ENCODE assay signal across 14 mouse cellular contexts in the genomic region with DNA sequence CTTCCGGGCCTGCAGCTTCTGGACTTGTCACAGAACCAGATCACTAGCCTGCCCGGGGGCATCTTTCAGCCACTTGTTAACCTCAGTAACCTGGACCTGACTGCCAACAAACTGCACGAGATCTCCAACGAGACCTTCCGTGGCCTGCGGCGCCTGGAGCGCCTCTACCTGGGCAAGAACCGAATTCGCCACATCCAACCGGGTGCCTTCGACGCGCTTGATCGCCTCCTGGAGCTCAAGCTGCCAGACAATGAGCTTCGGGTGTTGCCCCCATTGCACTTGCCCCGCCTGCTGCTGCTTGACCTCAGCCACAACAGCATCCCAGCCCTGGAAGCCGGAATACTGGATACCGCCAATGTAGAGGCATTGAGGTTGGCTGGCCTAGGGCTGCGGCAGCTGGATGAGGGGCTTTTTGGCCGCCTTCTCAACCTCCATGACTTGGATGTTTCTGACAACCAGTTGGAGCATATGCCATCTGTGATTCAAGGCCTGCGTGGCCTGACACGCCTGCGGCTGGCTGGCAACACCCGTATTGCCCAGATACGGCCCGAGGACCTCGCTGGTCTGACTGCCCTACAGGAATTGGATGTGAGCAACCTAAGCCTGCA. TPM values are rescaled to one million over a fixed set of nuclear protein-coding genes. Genes with fewer than 3 reads are reported as not detected.
DNase-seq lines count a peak whose midpoint lies in the region; ATAC-seq and TF ChIP-seq lines count a peak whose summit lies in the region.
"Had no signal": no experiment of that assay in that cellular context is flagged by ENCODE, and none has a peak within 500 bp of the region (broad histone marks: within the 10 kb centered on the region; RNA-seq: fewer than 3 reads in every experiment).

No protein-coding gene starts in this region.

- H3K4me3 ChIP-seq in heart, embryonic 13.5 days, result no peak overlapping the region
- H3K4me3 ChIP-seq in midbrain, embryonic 11.5 days (ENCODE audit: low read depth, low read length), result no peak overlapping the region
- no peak overlapping the region for H3K4me3 ChIP-seq in midbrain, embryonic 15.5 days
- no peak overlapping the region for H3K4me3 ChIP-seq in embryonic facial prominence, embryonic 15.5 days (replicated peaks)
- H3K4me3 ChIP-seq in stomach, postnatal 0 days (ENCODE audit: low read depth, low read length), result no peak overlapping the region
- H3K4me3 ChIP-seq: forebrain, embryonic 13.5 days; hindbrain, embryonic 12.5 days; megakaryocyte, embryonic 14.5 days had no signal

- H3K27me3 ChIP-seq in heart, embryonic 13.5 days (replicated peaks), result no peaks in the 10 kb centered on the region
- H3K27me3 ChIP-seq in midbrain, embryonic 11.5 days (ENCODE audit: control insufficient read depth, insufficient read depth, low read length), result no peaks in the 10 kb centered on the region
- no peaks in the 10 kb centered on the region for H3K27me3 ChIP-seq in midbrain, embryonic 15.5 days (replicated peaks)
- no peaks in the 10 kb centered on the region for H3K27me3 ChIP-seq in embryonic facial prominence, embryonic 15.5 days
- H3K27me3 ChIP-seq in stomach, postnatal 0 days (ENCODE audit: control insufficient read depth, insufficient read depth, low read length), result no peaks in the 10 kb centered on the region
- H3K27me3 ChIP-seq: forebrain, embryonic 13.5 days; hindbrain, embryonic 12.5 days had no signal

- H3K4me1 ChIP-seq in heart, embryonic 13.5 days, result peaks cover 79% of the 10 kb centered on the region
- no peaks in the 10 kb centered on the region for H3K4me1 ChIP-seq in midbrain, embryonic 11.5 days (ENCODE audit: control insufficient read depth, insufficient read depth, low read length)
- 0 out of 2 replicates have a peak, but pooled peaks cover 5% of the 10 kb centered on the region for H3K4me1 ChIP-seq in midbrain, embryonic 15.5 days
- peaks cover 93% of the 10 kb centered on the region for H3K4me1 ChIP-seq in embryonic facial prominence, embryonic 15.5 days
- H3K4me1 ChIP-seq in stomach, postnatal 0 days (replicated peaks; ENCODE audit: control insufficient read depth, insufficient read depth), result peaks cover 8% of the 10 kb centered on the region; the same call in 1 of the 2 replicates

- no peak overlapping the region for H3K4me2 ChIP-seq in heart, embryonic 13.5 days
- no peak overlapping the region for H3K4me2 ChIP-seq in midbrain, embryonic 11.5 days
- no peak overlapping the region for H3K4me2 ChIP-seq in midbrain, embryonic 15.5 days
- H3K4me2 ChIP-seq in embryonic facial prominence, embryonic 15.5 days (replicated peaks), result no peak overlapping the region
- no peak overlapping the region for H3K4me2 ChIP-seq in stomach, postnatal 0 days (replicated peaks; ENCODE audit: low read depth)
- H3K4me2 ChIP-seq: forebrain, embryonic 13.5 days; hindbrain, embryonic 12.5 days; lung, embryonic 14.5 days had no signal

- H3K9ac ChIP-seq in heart, embryonic 13.5 days, result peak overlapping the region; percentile 72; the same call in 1 of the 2 replicates
- no peak overlapping the region for H3K9ac ChIP-seq in midbrain, embryonic 11.5 days (ENCODE audit: low read length)
- no peak overlapping the region for H3K9ac ChIP-seq in midbrain, embryonic 15.5 days
- H3K9ac ChIP-seq in embryonic facial prominence, embryonic 15.5 days, result no peak overlapping the region
- H3K9ac ChIP-seq in stomach, postnatal 0 days (ENCODE audit: low read length), result no peak overlapping the region
- H3K9ac ChIP-seq: forebrain, embryonic 13.5 days; hindbrain, embryonic 12.5 days; lung, embryonic 14.5 days had no signal

- ATAC-seq in heart, embryonic 13.5 days (ENCODE audit: extremely low read depth, insufficient number of reproducible peaks, low FRiP score, low TSS enrichment), result no peak
- no peak for ATAC-seq in midbrain, embryonic 11.5 days (ENCODE audit: low FRiP score)
- no peak for ATAC-seq in midbrain, embryonic 15.5 days (replicated peaks)
- no peak for ATAC-seq in embryonic facial prominence, embryonic 15.5 days (ENCODE audit: insufficient number of reproducible peaks, low FRiP score, low TSS enrichment, low read depth)
- no peak for ATAC-seq in stomach, postnatal 0 days (ENCODE audit: low FRiP score, low TSS enrichment)
- ATAC-seq: forebrain, embryonic 13.5 days had no signal

- no peak for TF ChIP-seq CTCF in stomach, postnatal 0 days (IDR thresholded peaks at IDR 0.05; ENCODE audit: low read depth)

- DNase-seq in heart, adult 18-20 months, result no peak
- DNase-seq in midbrain, embryonic 11.5 days (ENCODE audit: low spot score, missing footprints), result peak; percentile 81
- DNase-seq in stomach, postnatal 0 days (ENCODE audit: low spot score), result peak; percentile 9
- no peak for DNase-seq in thymus, postnatal 25 days
- no peak for DNase-seq in layer of hippocampus, postnatal 10 days (ENCODE audit: low spot score in 2 of 2)
- DNase-seq: cerebellum, adult 11 months; embryo, embryonic 11 days; lung, embryonic 14.5 days had no signal

- peaks cover 69% of the 10 kb centered on the region for H3K36me3 ChIP-seq in heart, embryonic 13.5 days
- H3K36me3 ChIP-seq in midbrain, embryonic 11.5 days (ENCODE audit: control insufficient read depth, insufficient read depth, low read length), result no peaks in the 10 kb centered on the region; the same call in 1 of the 2 replicates
- H3K36me3 ChIP-seq in midbrain, embryonic 15.5 days (replicated peaks), result peaks cover 4% of the 10 kb centered on the region; the same call in 1 of the 2 replicates
- H3K36me3 ChIP-seq in embryonic facial prominence, embryonic 15.5 days, result peaks cover 43% of the 10 kb centered on the region
- peaks cover 13% of the 10 kb centered on the region for H3K36me3 ChIP-seq in stomach, postnatal 0 days (ENCODE audit: control insufficient read depth, insufficient read depth, low read length)

- WGBS in heart, embryonic 13.5 days, result 88% methylated on average over 28 of the region's 28 CpGs
- 82% methylated on average over 28 of the region's 28 CpGs for WGBS in midbrain, embryonic 11.5 days
- 78% methylated on average over 28 of the region's 28 CpGs for WGBS in midbrain, embryonic 15.5 days
- 84% methylated on average over 28 of the region's 28 CpGs for WGBS in embryonic facial prominence, embryonic 15.5 days
- 84% methylated on average over 28 of the region's 28 CpGs for WGBS in stomach, postnatal 0 days

- no peak for TF ChIP-seq EP300 in stomach, postnatal 0 days (optimal IDR thresholded peaks at IDR 0.05)

- no peaks in the 10 kb centered on the region for H3K9me3 ChIP-seq in heart, embryonic 13.5 days
- no peaks in the 10 kb centered on the region for H3K9me3 ChIP-seq in midbrain, embryonic 11.5 days (ENCODE audit: control insufficient read depth, low read length)
- H3K9me3 ChIP-seq in midbrain, embryonic 15.5 days, result no peaks in the 10 kb centered on the region
- H3K9me3 ChIP-seq in embryonic facial prominence, embryonic 15.5 days (replicated peaks), result no peaks in the 10 kb centered on the region
- H3K9me3 ChIP-seq in stomach, postnatal 0 days (ENCODE audit: control insufficient read depth, low read length), result no peaks in the 10 kb centered on the region
- H3K9me3 ChIP-seq: forebrain, embryonic 13.5 days; hindbrain, embryonic 12.5 days; megakaryocyte, embryonic 14.5 days had no signal

- H3K27ac ChIP-seq in heart, embryonic 13.5 days (replicated peaks), result no peak overlapping the region
- no peak overlapping the region for H3K27ac ChIP-seq in midbrain, embryonic 11.5 days (ENCODE audit: low read depth, low read length)
- H3K27ac ChIP-seq in midbrain, embryonic 15.5 days, result no peak overlapping the region
- peak overlapping the region; percentile 80; the same call in 1 of the 2 replicates for H3K27ac ChIP-seq in embryonic facial prominence, embryonic 15.5 days (replicated peaks)
- no peak overlapping the region for H3K27ac ChIP-seq in stomach, postnatal 0 days (replicated peaks)
- H3K27ac ChIP-seq: forebrain, embryonic 13.5 days had no signal

RNA-seq across cellular contexts. Expression of a gene that starts 8.7 kb away (rescaled TPM):
- polyA plus RNA-seq in heart, embryonic 13.5 days (2015; fragmentation: Nextera tagmentation; extraction: Ambion mirVana), result 65.6 and 72.5 TPM in 2 replicates
- 100 to 1,000 TPM; 152 to 155 TPM for total RNA-seq in heart, adult 18-20 months (2021)
- 53.4 and 57.0 TPM in 2 replicates for polyA plus RNA-seq in midbrain, embryonic 11.5 days (2014; fragmentation: Nextera tagmentation; extraction: Ambion mirVana)
- 62.1 and 65.5 TPM in 2 replicates for polyA plus RNA-seq in midbrain, embryonic 15.5 days (2015; fragmentation: Nextera tagmentation; extraction: Ambion mirVana)
- 61.2 and 62.6 TPM in 2 replicates for polyA plus RNA-seq in embryonic facial prominence, embryonic 15.5 days (2015; fragmentation: Nextera tagmentation; extraction: Ambion mirVana)
- polyA plus RNA-seq in stomach, postnatal 0 days (2015; fragmentation: Nextera tagmentation; extraction: Ambion mirVana), result 47.0 and 49.2 TPM in 2 replicates
- total RNA-seq in layer of hippocampus, postnatal 10 days (2021), result 10 to 100 TPM; 52.7 to 55.1 TPM

RNA-seq across cellular contexts. Expression of a gene that starts 8.8 kb away (rescaled TPM):
- 15.2 and 15.8 TPM in 2 replicates for polyA plus RNA-seq in heart, embryonic 13.5 days (2015; fragmentation: Nextera tagmentation; extraction: Ambion mirVana)
- 1 to 10 TPM; 7.7 to 9.7 TPM for total RNA-seq in heart, adult 18-20 months (2021)
- 6.1 and 7.0 TPM in 2 replicates for polyA plus RNA-seq in midbrain, embryonic 11.5 days (2014; fragmentation: Nextera tagmentation; extraction: Ambion mirVana)
- polyA plus RNA-seq in midbrain, embryonic 15.5 days (2015; fragmentation: Nextera tagmentation; extraction: Ambion mirVana), result 5.2 and 5.8 TPM in 2 replicates
- 33.7 and 36.8 TPM in 2 replicates for polyA plus RNA-seq in embryonic facial prominence, embryonic 15.5 days (2015; fragmentation: Nextera tagmentation; extraction: Ambion mirVana)
- polyA plus RNA-seq in stomach, postnatal 0 days (2015; fragmentation: Nextera tagmentation; extraction: Ambion mirVana), result 8.8 and 9.6 TPM in 2 replicates
- 1 to 10 TPM; 5.1 to 5.7 TPM for total RNA-seq in layer of hippocampus, postnatal 10 days (2021)

RNA-seq across cellular contexts. Expression of a gene that starts 23.7 kb away (rescaled TPM):
- polyA plus RNA-seq in heart, embryonic 13.5 days (2015; fragmentation: Nextera tagmentation; extraction: Ambion mirVana), result 136 and 139 TPM in 2 replicates
- total RNA-seq in heart, adult 18-20 months (2021), result 100 to 1,000 TPM; 154 TPM
- polyA plus RNA-seq in midbrain, embryonic 11.5 days (2014; fragmentation: Nextera tagmentation; extraction: Ambion mirVana), result 97.1 and 99.1 TPM in 2 replicates
- 139 and 154 TPM in 2 replicates for polyA plus RNA-seq in midbrain, embryonic 15.5 days (2015; fragmentation: Nextera tagmentation; extraction: Ambion mirVana)
- 83.4 and 107 TPM in 2 replicates for polyA plus RNA-seq in embryonic facial prominence, embryonic 15.5 days (2015; fragmentation: Nextera tagmentation; extraction: Ambion mirVana)
- 65.4 and 71.9 TPM in 2 replicates for polyA plus RNA-seq in stomach, postnatal 0 days (2015; fragmentation: Nextera tagmentation; extraction: Ambion mirVana)
- 10 to 100 TPM; 71.0 to 77.1 TPM for total RNA-seq in layer of hippocampus, postnatal 10 days (2021)

RNA-seq across cellular contexts. Expression of a gene that starts 31.1 kb away (rescaled TPM):
- polyA plus RNA-seq in heart, embryonic 13.5 days (2015; fragmentation: Nextera tagmentation; extraction: Ambion mirVana), result 15.2 and 16.9 TPM in 2 replicates
- 10 to 100 TPM; 12.7 to 14.2 TPM for total RNA-seq in heart, adult 18-20 months (2021)
- 13.6 TPM in 2 replicates for polyA plus RNA-seq in midbrain, embryonic 11.5 days (2014; fragmentation: Nextera tagmentation; extraction: Ambion mirVana)
- 32.1 and 33.2 TPM in 2 replicates for polyA plus RNA-seq in midbrain, embryonic 15.5 days (2015; fragmentation: Nextera tagmentation; extraction: Ambion mirVana)
- polyA plus RNA-seq in embryonic facial prominence, embryonic 15.5 days (2015; fragmentation: Nextera tagmentation; extraction: Ambion mirVana), result 17.2 and 21.4 TPM in 2 replicates
- 7.6 and 8.1 TPM in 2 replicates for polyA plus RNA-seq in stomach, postnatal 0 days (2015; fragmentation: Nextera tagmentation; extraction: Ambion mirVana)
- total RNA-seq in layer of hippocampus, postnatal 10 days (2021), result 100 to 1,000 TPM in 1 of 2 experiments, 10 to 100 TPM in 1; 93.5 to 116 TPM

RNA-seq across cellular contexts. Expression of a gene that starts 54.0 kb away (rescaled TPM):
- 19.9 and 23.5 TPM in 2 replicates for polyA plus RNA-seq in heart, embryonic 13.5 days (2015; fragmentation: Nextera tagmentation; extraction: Ambion mirVana)
- 1 to 10 TPM; 6.2 to 8.5 TPM for total RNA-seq in heart, adult 18-20 months (2021)
- 16.6 and 27.2 TPM in 2 replicates for polyA plus RNA-seq in midbrain, embryonic 11.5 days (2014; fragmentation: Nextera tagmentation; extraction: Ambion mirVana)
- 12.3 and 17.3 TPM in 2 replicates for polyA plus RNA-seq in midbrain, embryonic 15.5 days (2015; fragmentation: Nextera tagmentation; extraction: Ambion mirVana)
- polyA plus RNA-seq in embryonic facial prominence, embryonic 15.5 days (2015; fragmentation: Nextera tagmentation; extraction: Ambion mirVana), result 33.2 and 33.4 TPM in 2 replicates
- 11.6 and 11.7 TPM in 2 replicates for polyA plus RNA-seq in stomach, postnatal 0 days (2015; fragmentation: Nextera tagmentation; extraction: Ambion mirVana)
- total RNA-seq in layer of hippocampus, postnatal 10 days (2021), result 10 to 100 TPM; 23.8 to 26.5 TPM

Comparison
In these comparisons a context has a peak if more than half of its experiments do, and no peak if none do; other contexts are left out.
1. DNase-seq: peak in midbrain, embryonic 11.5 days (single experiment) and stomach, postnatal 0 days (single experiment); none in heart, adult 18-20 months (0 of 2), thymus, postnatal 25 days (single experiment) and layer of hippocampus, postnatal 10 days (0 of 2).